Mouse (Mus musculus) midbrain, postnatal 0 days (tissue): ENCODE results near the gene Sppl2a. TPM values are rescaled to one million over a fixed set of nuclear protein-coding genes. Genes with fewer than 3 reads are reported as not detected.
A peak's percentile ranks its signal among the peaks of the same experiment; 100 is the strongest.

Experiments used
- ATAC-seq: fragments of 200-750 bp; cut with Nextera tagmentation; 2 replicates; pipeline ENCODE4 v1.8.0; 2017; ENCODE audit warnings: moderate number of reproducible peaks, mild to moderate bottlenecking, moderate TSS enrichment, moderate library complexity; ENCODE audit not compliant: low FRiP score
- DNase-seq: peaks from one replicate; pipeline ENCODE4 v3.0.0-alpha.2; 2015; ENCODE audit warnings: low spot score
- H3K27ac ChIP-seq: fragments of 300-500 bp; sonication (generic); 2 replicates; pipeline ENCODE4 v1.5.1; 2014; ENCODE audit warnings: low read depth, mild to moderate bottlenecking, low read length, mixed read lengths
- H3K27me3 ChIP-seq: fragments of 300-500 bp; sonication (generic); 2 replicates; pipeline ENCODE4 v1.6.1; 2014; ENCODE audit warnings: low read length, control low read depth, mixed read lengths; ENCODE audit not compliant: insufficient read depth
- H3K36me3 ChIP-seq: fragments of 300-500 bp; sonication (generic); 2 replicates; pipeline ENCODE4 v1.6.1; 2014; ENCODE audit warnings: low read length, control low read depth, mixed read lengths; ENCODE audit not compliant: insufficient read depth
- H3K4me1 ChIP-seq: fragments of 300-500 bp; sonication (generic); 2 replicates; pipeline ENCODE4 v1.6.1; 2014; ENCODE audit warnings: mild to moderate bottlenecking, control low read depth, antibody characterized with exemption, low read length, mixed read lengths; ENCODE audit not compliant: insufficient read depth
- H3K4me2 ChIP-seq: fragments of 300-500 bp; sonication (generic); 2 replicates; pipeline ENCODE4 v1.6.1; 2014; ENCODE audit warnings: low read depth, mild to moderate bottlenecking, low read length, mixed read lengths; ENCODE audit not compliant: poor library complexity, severe bottlenecking
- H3K4me3 ChIP-seq: fragments of 300-500 bp; sonication (generic); 2 replicates; pipeline ENCODE4 v1.5.1; 2014; ENCODE audit warnings: low read depth, mild to moderate bottlenecking, low read length, moderate library complexity
- H3K9ac ChIP-seq: fragments of 300-500 bp; sonication (generic); replicated peaks from 2 replicates; pipeline ENCODE4 v1.6.1; 2014; ENCODE audit warnings: mild to moderate bottlenecking, low read length, moderate library complexity, mixed read lengths; ENCODE audit not compliant: poor library complexity, severe bottlenecking
- H3K9me3 ChIP-seq: fragments of 300-500 bp; sonication (generic); 2 replicates; pipeline ENCODE4 v1.6.1; 2016; ENCODE audit warnings: low read length, control low read depth
- CTCF ChIP-seq: IDR thresholded peaks from 2 replicates; pipeline ENCODE4 v1.5.1; 2016; ENCODE audit warnings: antibody characterized with exemption, mild to moderate bottlenecking
- WGBS: fragments of 180-500 bp; shearing (Covaris S2); extraction: QIAGEN DNeasy Blood & Tissue Kit; methylation state at CpG from one replicate; pipeline ENCODE4 v1.1.7; 2014; 5-methylcytosine and 5-hydroxymethylcytosine counted together
- polyA plus RNA-seq: library from polyadenylated mRNA; unstranded; fragments of >200 nt; fragmentation: Nextera tagmentation; extraction: Ambion mirVana; gene quantifications from 2 replicates; pipeline ENCODE4 v1.2.1, GENCODE M21; 2015
- total RNA-seq: library from RNA; depleted of rRNA; stranded (reverse); fragments of >200 nt; gene quantifications from 2 replicates; pipeline ENCODE4 v1.2.3, GENCODE M21; 2014; rRNA removed

Sppl2a gene
- total RNA-seq (41.5 and 45.7 TPM in 2 replicates), polyA plus RNA-seq (27.1 and 28.0 TPM in 2 replicates)

GRCm38 (mm10) chr2:126932897-126933641 is at the start of gene Sppl2a:
Gene Sppl2a (minus strand): TSS chr2:126933235.
- Histone ChIP-seq H3K27me3 (no peaks in the 10 kb centered on the region), H3K4me2 (peak within 1 kb of the TSS; percentile 60), H3K36me3 (no peaks in the 10 kb centered on the region), H3K27ac (peak within 1 kb of the TSS; percentile 96), H3K4me1 (no peaks in the 10 kb centered on the region), H3K9ac (peak within 1 kb of the TSS; percentile 85), H3K4me3 (peak within 1 kb of the TSS; percentile 68), H3K9me3 (no peaks in the 10 kb centered on the region)
- ATAC-seq: peak; percentile 100
- under 1% methylated on average over 26 of the region's 35 CpGs for WGBS
- TF ChIP-seq CTCF: peak; percentile 32; the same call in 1 of the 2 replicates
- peak; percentile 97 for DNase-seq

GRCm38 (mm10) chr2:126977428-126977827 is 44.4 kb upstream of the Sppl2a start:
- no peak for DNase-seq
- no peak overlapping the region for H3K9ac ChIP-seq
- no peak for TF ChIP-seq CTCF
- no peak overlapping the region for H3K4me2 ChIP-seq
- H3K36me3 ChIP-seq: no peaks in the 10 kb centered on the region
- 69% methylated on average over 6 of the region's 6 CpGs for WGBS
- H3K27ac ChIP-seq: no peak overlapping the region
- no peak for ATAC-seq
- H3K4me3 ChIP-seq: no peak overlapping the region
- no peaks in the 10 kb centered on the region for H3K27me3 ChIP-seq
- no peaks in the 10 kb centered on the region for H3K9me3 ChIP-seq
- H3K4me1 ChIP-seq: no peaks in the 10 kb centered on the region

GRCm38 (mm10) chr2:126961696-126962095 is 28.7 kb upstream of the Sppl2a start:
- H3K9ac ChIP-seq: no peak overlapping the region
- no peak overlapping the region for H3K4me2 ChIP-seq
- H3K4me3 ChIP-seq: no peak overlapping the region
- H3K27me3 ChIP-seq: no peaks in the 10 kb centered on the region
- no peaks in the 10 kb centered on the region for H3K9me3 ChIP-seq
- 72% methylated on average over 2 of the region's 2 CpGs for WGBS
- DNase-seq: no peak
- H3K27ac ChIP-seq: no peak overlapping the region
- no peak for TF ChIP-seq CTCF
- ATAC-seq: no peak
- no peaks in the 10 kb centered on the region for H3K4me1 ChIP-seq
- no peaks in the 10 kb centered on the region for H3K36me3 ChIP-seq

GRCm38 (mm10) chr2:126955671-126956070 is 22.6 kb upstream of the Sppl2a start:
- WGBS: 71% methylated on average over 7 of the region's 7 CpGs
- Histone ChIP-seq H3K27me3 (no peaks in the 10 kb centered on the region), H3K4me2 (no peak overlapping the region), H3K4me1 (no peaks in the 10 kb centered on the region), H3K9ac (no peak overlapping the region), H3K4me3 (no peak overlapping the region), H3K36me3 (no peaks in the 10 kb centered on the region), H3K27ac (no peak overlapping the region), H3K9me3 (no peaks in the 10 kb centered on the region)
- no peak for DNase-seq
- no peak for TF ChIP-seq CTCF
- no peak for ATAC-seq

GRCm38 (mm10) chr2:126951085-126951484 is 18.1 kb upstream of the Sppl2a start:
- H3K27me3 ChIP-seq: no peaks in the 10 kb centered on the region
- 76% methylated on average over 7 of the region's 7 CpGs for WGBS
- no peaks in the 10 kb centered on the region for H3K36me3 ChIP-seq
- TF ChIP-seq CTCF: no peak
- no peaks in the 10 kb centered on the region for H3K9me3 ChIP-seq
- no peak overlapping the region for H3K9ac ChIP-seq
- no peaks in the 10 kb centered on the region for H3K4me1 ChIP-seq
- H3K4me3 ChIP-seq: no peak overlapping the region
- ATAC-seq: no peak
- no peak for DNase-seq
- no peak overlapping the region for H3K27ac ChIP-seq
- no peak overlapping the region for H3K4me2 ChIP-seq

GRCm38 (mm10) chr2:126950453-126950852 is 17.4 kb upstream of the Sppl2a start:
- DNase-seq: no peak
- TF ChIP-seq CTCF: no peak
- no peaks in the 10 kb centered on the region for H3K36me3 ChIP-seq

More at GRCm38 (mm10) chr2:126950453-126950852, 17.4 kb upstream of the Sppl2a start:
- H3K4me3 ChIP-seq: no peak overlapping the region
- no peak overlapping the region for H3K27ac ChIP-seq
- no peak overlapping the region for H3K4me2 ChIP-seq
- 79% methylated on average over 5 of the region's 5 CpGs for WGBS
- no peaks in the 10 kb centered on the region for H3K9me3 ChIP-seq
- no peaks in the 10 kb centered on the region for H3K4me1 ChIP-seq
- no peak overlapping the region for H3K9ac ChIP-seq
- no peaks in the 10 kb centered on the region for H3K27me3 ChIP-seq
- no peak for ATAC-seq
